Mouse (Mus musculus) brain, embryonic 14.5 days (tissue): ENCODE results near the gene Fbxo7.

ENCODE experiments used
- CTCF ChIP-seq: fragments of 200-500 bp; IDR thresholded peaks from 2 replicates; pipeline ENCODE4 v1.5.1; 2012; ENCODE audit warnings: inconsistent platforms, mild to moderate bottlenecking, moderate library complexity, borderline replicate concordance; ENCODE audit not compliant: insufficient read depth, insufficient read length; ENCODE audit errors: extremely low read depth
- POLR2A ChIP-seq: fragments of 200-500 bp; IDR thresholded peaks from 2 replicates; pipeline ENCODE4 v1.6.1; 2012; ENCODE audit warnings: mild to moderate bottlenecking, inconsistent platforms, borderline replicate concordance; ENCODE audit not compliant: poor library complexity, insufficient read depth, insufficient read length, severe bottlenecking; ENCODE audit errors: extremely low read depth

DNA sequence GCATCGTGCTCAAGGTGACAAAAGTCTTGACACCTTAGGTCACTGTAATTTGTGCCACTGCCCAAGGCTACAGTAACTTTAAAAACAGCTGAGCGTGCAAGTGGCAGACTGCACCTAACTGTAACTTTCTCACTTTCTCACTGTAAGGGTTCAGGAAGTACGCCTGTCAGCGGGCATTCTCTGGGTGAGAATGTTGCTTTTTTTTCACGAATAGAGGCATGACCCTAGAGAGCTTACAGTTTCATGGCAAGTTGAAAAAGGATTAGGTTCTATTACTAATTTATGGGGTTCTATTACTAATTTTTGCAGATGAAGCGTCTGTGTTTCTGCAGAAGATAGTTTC lies 673 bp downstream of the Fbxo7 start:
- TF ChIP-seq CTCF (0 out of 2 replicates have a peak, but pooled peaks have one; percentile 1), POLR2A (no peak)
